Mouse (Mus musculus) liver, adult 2 months (tissue): ENCODE data around the gene C2cd3. TPM values are rescaled to one million over a fixed set of nuclear protein-coding genes. Genes with fewer than 3 reads are reported as not detected.

ENCODE experiments used
- DNase-seq: peaks from one replicate; pipeline ENCODE4 v3.0.0-alpha.2; 2011; ENCODE audit warnings: low read depth, low spot score; ENCODE audit errors: extremely low read depth
- H3K27ac ChIP-seq: fragments of 200-500 bp; replicated peaks from 2 replicates; pipeline ENCODE4 v1.5.1; 2012; ENCODE audit warnings: low read depth, mild to moderate bottlenecking, control low read depth, inconsistent platforms, low read length; ENCODE audit not compliant: insufficient read depth
- H3K27me3 ChIP-seq: fragments of 200-500 bp; 2 replicates; pipeline ENCODE4 v1.6.1; 2012; ENCODE audit warnings: mild to moderate bottlenecking, moderate library complexity, low read length, inconsistent platforms; ENCODE audit not compliant: control insufficient read depth, insufficient read depth
- H3K36me3 ChIP-seq: fragments of 200-500 bp; 2 replicates; pipeline ENCODE4 v1.6.1; 2012; ENCODE audit warnings: low read length, inconsistent platforms; ENCODE audit not compliant: control insufficient read depth, insufficient read depth
- H3K4me1 ChIP-seq: fragments of 200-500 bp; 2 replicates; pipeline ENCODE4 v1.6.1; 2011; ENCODE audit warnings: low read length; ENCODE audit not compliant: control insufficient read depth, insufficient read depth
- H3K4me3 ChIP-seq: fragments of 200-500 bp; 2 replicates; pipeline ENCODE4 v1.5.1; 2011; ENCODE audit warnings: low read depth, mild to moderate bottlenecking, control low read depth, low read length, moderate library complexity; ENCODE audit not compliant: insufficient read depth
- H3K79me2 ChIP-seq: fragments of 200-500 bp; 2 replicates; pipeline ENCODE4 v1.6.1; 2012; ENCODE audit warnings: inconsistent platforms, mild to moderate bottlenecking, low read length, moderate library complexity; ENCODE audit not compliant: control insufficient read depth, insufficient read depth
- H3K9ac ChIP-seq: fragments of 200-500 bp; 2 replicates; pipeline ENCODE4 v1.6.1; 2012; ENCODE audit warnings: low read depth, mild to moderate bottlenecking, control low read depth, inconsistent platforms, low read length
- CTCF ChIP-seq: fragments of 200-500 bp; IDR thresholded peaks from 2 replicates; pipeline ENCODE4 v1.5.1; 2011; ENCODE audit warnings: low read depth, low read length, control low read depth
- POLR2A ChIP-seq: fragments of 200-500 bp; IDR thresholded peaks from 2 replicates; pipeline ENCODE4 v1.6.1; 2011; ENCODE audit warnings: low read length, control low read depth; ENCODE audit not compliant: insufficient read depth; ENCODE audit errors: extremely low read depth
- WGBS: fragments of 180-500 bp; shearing (Covaris S2); methylation state at CpG from one replicate; pipeline ENCODE4 v1.1.7; 2018; 5-methylcytosine and 5-hydroxymethylcytosine counted together
- polyA plus RNA-seq: library from polyadenylated mRNA; depleted of rRNA; stranded (reverse); fragments of >200 nt; gene quantifications from 2 replicates; pipeline ENCODE4 v1.2.3, GENCODE M21; 2012
- total RNA-seq: library from RNA; depleted of rRNA; stranded (reverse); fragments of >200 nt; gene quantifications from 2 replicates; pipeline ENCODE4 v1.2.3, GENCODE M21; 2014

Gene C2cd3
- total and polyA plus RNA-seq, 2 experiments: 4.5 to 5.1 TPM

- Histone ChIP-seq H3K4me3 (no peak overlapping the region), H3K27ac (no peak overlapping the region), H3K27me3 (no peaks in the 10 kb centered on the region), H3K79me2 (no peaks in the 10 kb centered on the region), H3K9ac (no peak overlapping the region), H3K4me1 (no peaks in the 10 kb centered on the region), H3K36me3 (peaks cover 47% of the 10 kb centered on the region)
- WGBS: 97% methylated on average over 5 of the region's 5 CpGs
- TF ChIP-seq POLR2A (no peak), CTCF (no peak)
- no peak for DNase-seq
Observed at GRCm38 (mm10) chr7:100407677-100408076, 35.6 kb downstream of the C2cd3 start.

GRCm38 (mm10) chr7:100408684-100409083 is 36.7 kb downstream of the C2cd3 start:
- DNase-seq: no peak
- TF ChIP-seq CTCF: no peak
- no peak for TF ChIP-seq POLR2A
- peaks cover 53% of the 10 kb centered on the region for H3K36me3 ChIP-seq

GRCm38 (mm10) chr7:100425795-100426194 is 53.8 kb downstream of the C2cd3 start:
- 96% methylated on average over 3 of the region's 3 CpGs for WGBS
- Histone ChIP-seq H3K27ac (no peak overlapping the region), H3K27me3 (no peaks in the 10 kb centered on the region), H3K9ac (no peak overlapping the region), H3K79me2 (no peaks in the 10 kb centered on the region), H3K36me3 (peaks cover 52% of the 10 kb centered on the region), H3K4me3 (no peak overlapping the region), H3K4me1 (no peaks in the 10 kb centered on the region)
- no peak for DNase-seq
- TF ChIP-seq POLR2A (no peak), CTCF (no peak)

More at GRCm38 (mm10) chr7:100408684-100409083, 36.7 kb downstream of the C2cd3 start:
- H3K9ac ChIP-seq: no peak overlapping the region
- H3K4me3 ChIP-seq: no peak overlapping the region
- H3K79me2 ChIP-seq: no peaks in the 10 kb centered on the region
- no peaks in the 10 kb centered on the region for H3K4me1 ChIP-seq
- WGBS: 86% methylated on average over 4 of the region's 4 CpGs
- H3K27me3 ChIP-seq: no peaks in the 10 kb centered on the region
- no peak overlapping the region for H3K27ac ChIP-seq

GRCm38 (mm10) chr7:100429102-100429501 is 57.1 kb downstream of the C2cd3 start:
- Histone ChIP-seq H3K79me2 (no peaks in the 10 kb centered on the region), H3K27ac (no peak overlapping the region), H3K27me3 (no peaks in the 10 kb centered on the region), H3K4me3 (no peak overlapping the region), H3K9ac (no peak overlapping the region), H3K36me3 (peaks cover 57% of the 10 kb centered on the region), H3K4me1 (no peaks in the 10 kb centered on the region)
- WGBS: 46% methylated on average over 3 of the region's 3 CpGs
- TF ChIP-seq POLR2A (no peak), CTCF (peak; percentile 65)
- DNase-seq: peak; percentile 51

GRCm38 (mm10) chr7:100429911-100430310 is 57.9 kb downstream of the C2cd3 start:
- H3K36me3 ChIP-seq: peaks cover 50% of the 10 kb centered on the region
- peak overlapping the region; percentile 5; the same call in 1 of the 2 replicates for H3K27ac ChIP-seq
- no peaks in the 10 kb centered on the region for H3K79me2 ChIP-seq
- no peak overlapping the region for H3K9ac ChIP-seq
- WGBS: 83% methylated on average over 11 of the region's 11 CpGs
- no peak for TF ChIP-seq POLR2A
- TF ChIP-seq CTCF: no peak
- H3K4me1 ChIP-seq: no peaks in the 10 kb centered on the region; the same call in 1 of the 2 replicates
- no peaks in the 10 kb centered on the region for H3K27me3 ChIP-seq
- no peak overlapping the region for H3K4me3 ChIP-seq
- DNase-seq: peak; percentile 11

- 52% methylated on average over 5 of the region's 5 CpGs for WGBS
- Histone ChIP-seq H3K27me3 (no peaks in the 10 kb centered on the region), H3K4me3 (no peak overlapping the region), H3K9ac (no peak overlapping the region), H3K36me3 (peaks cover 52% of the 10 kb centered on the region), H3K4me1 (no peaks in the 10 kb centered on the region; the same call in 1 of the 2 replicates), H3K27ac (no peak overlapping the region), H3K79me2 (no peaks in the 10 kb centered on the region)
- TF ChIP-seq CTCF: no peak
- no peak for TF ChIP-seq POLR2A
- peak; percentile 45 for DNase-seq
Observed at GRCm38 (mm10) chr7:100431103-100431502, 59.1 kb downstream of the C2cd3 start.
